Comparison of ENCODE assay signal across 7 mouse cellular contexts in the genomic region with DNA sequence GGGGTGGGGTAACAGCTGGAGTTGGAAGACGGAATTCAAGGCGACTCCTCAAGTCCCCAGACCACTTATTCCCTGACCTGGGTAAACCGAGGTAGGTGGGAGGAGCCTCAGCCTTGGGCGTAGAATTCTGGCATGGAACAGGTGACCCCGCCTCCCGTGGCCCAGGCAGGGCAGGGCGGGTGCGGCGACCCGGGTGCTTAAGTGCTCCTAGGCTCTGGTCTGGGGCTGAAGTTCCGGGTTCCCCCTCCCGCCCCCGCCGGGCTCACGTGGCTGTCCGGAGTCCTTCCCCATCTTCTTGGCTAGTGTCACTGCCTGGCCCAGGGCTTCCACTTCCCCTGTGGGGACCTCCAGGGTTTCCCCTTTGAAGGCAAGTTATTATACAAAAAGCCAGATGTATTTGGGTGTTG. TPM values are rescaled to one million over a fixed set of nuclear protein-coding genes. Genes with fewer than 3 reads are reported as not detected.
DNase-seq lines count a peak whose midpoint lies in the region; ATAC-seq and TF ChIP-seq lines count a peak whose summit lies in the region.

No protein-coding gene starts in this region.

- TF ChIP-seq RAD21 in CH12.LX (IDR thresholded peaks at IDR 0.05; ENCODE audit: low read depth, low read length), result no peak

- no peaks in the 10 kb centered on the region for H3K9me3 ChIP-seq in CH12.LX (replicated peaks; ENCODE audit: low read length)
- no peaks in the 10 kb centered on the region for H3K9me3 ChIP-seq in intestine, embryonic 16.5 days (ENCODE audit: control insufficient read depth, low read length)
- no peaks in the 10 kb centered on the region for H3K9me3 ChIP-seq in forebrain, embryonic 16.5 days (ENCODE audit: control insufficient read depth, low read length)

- DNase-seq in B cell, adult 2 months, result peak; percentile 93 to 95
- DNase-seq in CH12.LX (ENCODE audit: extremely low read depth), result peak; percentile 84
- DNase-seq in gastrocnemius, adult 18-20 months (ENCODE audit: low spot score), result peak; percentile 58
- DNase-seq in lung, adult 18-20 months, result peak; percentile 91 to 92
- DNase-seq in spleen, postnatal 14 days (ENCODE audit: low spot score in 2 of 2), result peak; percentile 73 to 78

- H3K4me1 ChIP-seq in CH12.LX (ENCODE audit: control insufficient read depth in 1 of 2, insufficient read depth in 2 of 2), result peaks cover 10 to 37% of the 10 kb centered on the region in 2 experiments
- H3K4me1 ChIP-seq in intestine, embryonic 16.5 days (ENCODE audit: control insufficient read depth, insufficient read depth, low read length), result peaks cover 12% of the 10 kb centered on the region
- H3K4me1 ChIP-seq in forebrain, embryonic 16.5 days (replicated peaks; ENCODE audit: control insufficient read depth, insufficient read depth, low read length), result peaks cover 27% of the 10 kb centered on the region

- H3K27me3 ChIP-seq in CH12.LX (replicated peaks), result no peaks in the 10 kb centered on the region
- no peaks in the 10 kb centered on the region for H3K27me3 ChIP-seq in intestine, embryonic 16.5 days (replicated peaks; ENCODE audit: control insufficient read depth, insufficient read depth, low read length)
- peaks cover 39% of the 10 kb centered on the region for H3K27me3 ChIP-seq in forebrain, embryonic 16.5 days (replicated peaks; ENCODE audit: control insufficient read depth, insufficient read depth, low read length)

- TF ChIP-seq POLR2A in CH12.LX (IDR thresholded peaks at IDR 0.05; ENCODE audit: low read depth, low read length), result peak; percentile 63

- H3K36me3 ChIP-seq in CH12.LX (replicated peaks in 1 of 2; ENCODE audit: control insufficient read depth in 1 of 2, insufficient read depth in 1 of 2, low read length in 1 of 2), result peaks cover 0 to 1% of the 10 kb centered on the region in 2 experiments
- no peaks in the 10 kb centered on the region for H3K36me3 ChIP-seq in intestine, embryonic 16.5 days (ENCODE audit: control insufficient read depth, insufficient read depth, low read length)
- no peaks in the 10 kb centered on the region for H3K36me3 ChIP-seq in forebrain, embryonic 16.5 days (ENCODE audit: control insufficient read depth, insufficient read depth)

- peak overlapping the region; percentile 93 for H3K4me2 ChIP-seq in CH12.LX (ENCODE audit: insufficient read depth, low read depth, poor library complexity, severe bottlenecking)
- H3K4me2 ChIP-seq in intestine, embryonic 16.5 days (ENCODE audit: low read depth, low read length), result peak overlapping the region; percentile 91
- H3K4me2 ChIP-seq in forebrain, embryonic 16.5 days (ENCODE audit: low read length), result no peak overlapping the region

- peaks cover 13% of the 10 kb centered on the region for H3K79me2 ChIP-seq in CH12.LX (replicated peaks; ENCODE audit: control insufficient read depth, extremely low read depth, insufficient read depth, poor library complexity, severe bottlenecking)

- ATAC-seq in intestine, embryonic 16.5 days, result peak; percentile 3; the same call in 1 of the 2 replicates
- no peak for ATAC-seq in forebrain, embryonic 16.5 days

- no peak for TF ChIP-seq EP300 in CH12.LX (IDR thresholded peaks at IDR 0.05; ENCODE audit: low read length)

- peak overlapping the region; percentile 14 to 87 (median 64) for H3K4me3 ChIP-seq in CH12.LX (replicated peaks in 1 of 3; ENCODE audit: low read depth in 2 of 3, low read length in 2 of 3, poor library complexity in 1 of 3)
- H3K4me3 ChIP-seq in intestine, embryonic 16.5 days (ENCODE audit: low read length), result peak overlapping the region; percentile 90
- H3K4me3 ChIP-seq in forebrain, embryonic 16.5 days (replicated peaks; ENCODE audit: low read length), result no peak overlapping the region

- WGBS in intestine, embryonic 16.5 days, result 3% methylated on average over 16 of the region's 16 CpGs
- WGBS in forebrain, embryonic 16.5 days, result 1% methylated on average over 16 of the region's 16 CpGs

- no peak for TF ChIP-seq CTCF in CH12.LX (conservative IDR thresholded peaks at IDR 0.05 in 1 of 2, IDR thresholded peaks at IDR 0.05 in 1 of 2; ENCODE audit: low read depth in 2 of 2, low read length in 2 of 2)

- dilution Hi-C loops in CH12.LX (cut with MboI; ENCODE audit: extremely low pct_ligation_motif_present, extremely low pct_unique_long_range_greater_than_20kb, low sequenced_read_pairs), result no loop called here

- in situ Hi-C loops in CH12.LX (cut with MboI; ENCODE audit: low pct_ligation_motif_present, low pct_unique_long_range_greater_than_20kb, low sequenced_read_pairs), result no loop called here

- H3K27ac ChIP-seq in CH12.LX (ENCODE audit: insufficient read depth, low read depth), result no peak overlapping the region
- peak overlapping the region; percentile 99 for H3K27ac ChIP-seq in intestine, embryonic 16.5 days (ENCODE audit: low read length)
- no peak overlapping the region for H3K27ac ChIP-seq in forebrain, embryonic 16.5 days (ENCODE audit: low read length)

- H3K9ac ChIP-seq in CH12.LX (ENCODE audit: insufficient read depth, low read depth), result peak overlapping the region; percentile 100; the same call in 1 of the 2 replicates
- no peak overlapping the region for H3K9ac ChIP-seq in intestine, embryonic 16.5 days (ENCODE audit: low read depth, low read length)
- no peak overlapping the region for H3K9ac ChIP-seq in forebrain, embryonic 16.5 days (replicated peaks; ENCODE audit: low read depth, low read length)

TF ChIP-seq in CH12.LX, 34 proteins besides CTCF, POLR2A, EP300 and RAD21 (continues in another document):
- TF ChIP-seq TBP (conservative IDR thresholded peaks at IDR 0.05; ENCODE audit: low read depth, low read length) (0 out of 2 replicates have a peak, but pooled peaks have one; percentile 28), MAX (IDR thresholded peaks at IDR 0.05; ENCODE audit: low read length) (peak; percentile 35; the same call in 1 of the 2 replicates), RCOR1 (conservative IDR thresholded peaks at IDR 0.05; ENCODE audit: low read depth, low read length) (no peak), MYC (IDR thresholded peaks at IDR 0.05; ENCODE audit: low read depth, low read length) (peak; percentile 58; the same call in 1 of the 2 replicates), ELF1 (IDR thresholded peaks at IDR 0.05; ENCODE audit: low read depth, low read length) (peak; percentile 95), POLR2AphosphoS2 (IDR thresholded peaks at IDR 0.05; ENCODE audit: low read depth, low read length) (no peak), MAZ (IDR thresholded peaks at IDR 0.05; ENCODE audit: low read depth, low read length) (peak; percentile 83), USF1 (IDR thresholded peaks at IDR 0.05; ENCODE audit: low read depth, low read length) (peak; percentile 82), MXI1 (IDR thresholded peaks at IDR 0.05; ENCODE audit: low read depth, low read length) (peak; percentile 85), E2F4 (IDR thresholded peaks at IDR 0.05; ENCODE audit: insufficient replicate concordance, low read depth, low read length) (no peak), SIN3A (IDR thresholded peaks at IDR 0.05; ENCODE audit: low read length) (no peak; the same call in 1 of the 2 replicates), ZC3H11A (IDR thresholded peaks at IDR 0.05; ENCODE audit: low read depth, low read length) (no peak), HCFC1 (IDR thresholded peaks at IDR 0.05; ENCODE audit: low read depth, low read length) (peak; percentile 46), ZNF384 (IDR thresholded peaks at IDR 0.05; ENCODE audit: low read depth, low read length) (no peak), TCF12 (IDR thresholded peaks at IDR 0.05; ENCODE audit: low read depth, low read length) (peak; percentile 48), IRF4 (IDR thresholded peaks at IDR 0.05; ENCODE audit: low read depth, low read length) (peak; percentile 61), ETS1 (conservative IDR thresholded peaks at IDR 0.05; ENCODE audit: low read depth, low read length) (peak; percentile 86)

RNA-seq across cellular contexts. Expression of a gene that starts 0.8 kb away (rescaled TPM):
- total RNA-seq in CH12.LX (2012; rRNA removed) (15.3 and 18.2 TPM in 2 replicates), CH12.LX (2014; rRNA removed) (3.0 TPM in 2 replicates)
- 20.1 and 21.3 TPM in 2 replicates for polyA plus RNA-seq in CH12.LX (2012; ENCODE audit: insufficient read length, low read depth)
- total RNA-seq in gastrocnemius, adult 18-20 months (2021), result 10 to 100 TPM; 22.1 to 24.5 TPM
- polyA plus RNA-seq in intestine, embryonic 16.5 days (2015; fragmentation: Nextera tagmentation; extraction: Ambion mirVana), result 46.2 and 47.4 TPM in 2 replicates
- polyA plus RNA-seq in forebrain, embryonic 16.5 days (2015; fragmentation: Nextera tagmentation; extraction: Ambion mirVana), result 11.6 and 11.8 TPM in 2 replicates

RNA-seq across cellular contexts. Expression of a gene that starts 28.5 kb away (rescaled TPM):
- total RNA-seq in CH12.LX (2012; rRNA removed) (127 and 146 TPM in 2 replicates), CH12.LX (2014; rRNA removed) (67.2 and 79.2 TPM in 2 replicates)
- polyA plus RNA-seq in CH12.LX (2012; ENCODE audit: insufficient read length, low read depth), result 120 and 130 TPM in 2 replicates
- total RNA-seq in gastrocnemius, adult 18-20 months (2021), result 100 to 1,000 TPM; 173 to 189 TPM
- 214 and 225 TPM in 2 replicates for polyA plus RNA-seq in intestine, embryonic 16.5 days (2015; fragmentation: Nextera tagmentation; extraction: Ambion mirVana)
- 210 and 213 TPM in 2 replicates for polyA plus RNA-seq in forebrain, embryonic 16.5 days (2015; fragmentation: Nextera tagmentation; extraction: Ambion mirVana)

RNA-seq across cellular contexts. Expression of a gene that starts 33.5 kb away (rescaled TPM):
- total RNA-seq in CH12.LX (2012; rRNA removed) (24.3 and 26.6 TPM in 2 replicates), CH12.LX (2014; rRNA removed) (13.6 and 15.3 TPM in 2 replicates)
- 26.5 and 33.5 TPM in 2 replicates for polyA plus RNA-seq in CH12.LX (2012; ENCODE audit: insufficient read length, low read depth)
- total RNA-seq in gastrocnemius, adult 18-20 months (2021), result 10 to 100 TPM; 15.3 to 17.1 TPM
- 52.5 and 54.4 TPM in 2 replicates for polyA plus RNA-seq in intestine, embryonic 16.5 days (2015; fragmentation: Nextera tagmentation; extraction: Ambion mirVana)
- polyA plus RNA-seq in forebrain, embryonic 16.5 days (2015; fragmentation: Nextera tagmentation; extraction: Ambion mirVana), result 48.5 and 62.7 TPM in 2 replicates

RNA-seq across cellular contexts. Expression of a gene that starts 35.5 kb away (rescaled TPM):
- total RNA-seq in CH12.LX (2012; rRNA removed) (not detected in 2 replicates), CH12.LX (2014; rRNA removed) (not detected in 2 replicates)
- 0.13 TPM in 1 of 2 replicates, not detected in the other for polyA plus RNA-seq in CH12.LX (2012; ENCODE audit: insufficient read length, low read depth)
- total RNA-seq in gastrocnemius, adult 18-20 months (2021), result under 1 TPM in 1 of 2 experiments, not detected in 1; 0.09 TPM
- polyA plus RNA-seq in intestine, embryonic 16.5 days (2015; fragmentation: Nextera tagmentation; extraction: Ambion mirVana), result 123 and 180 TPM in 2 replicates
- 0.17 and 0.66 TPM in 2 replicates for polyA plus RNA-seq in forebrain, embryonic 16.5 days (2015; fragmentation: Nextera tagmentation; extraction: Ambion mirVana)

RNA-seq across cellular contexts. Expression of a gene that starts 42.2 kb away (rescaled TPM):
- 3,382 and 4,660 TPM in 2 replicates for total RNA-seq in CH12.LX (2012; rRNA removed)
- total RNA-seq in CH12.LX (2014; rRNA removed), result 1,528 and 1,752 TPM in 2 replicates
- polyA plus RNA-seq in CH12.LX (2012; ENCODE audit: insufficient read length, low read depth), result 2,532 and 2,649 TPM in 2 replicates
- total RNA-seq in gastrocnemius, adult 18-20 months (2021), result 1,000 to 10,000 TPM; 1,320 to 1,335 TPM
- 526 and 531 TPM in 2 replicates for polyA plus RNA-seq in intestine, embryonic 16.5 days (2015; fragmentation: Nextera tagmentation; extraction: Ambion mirVana)
- polyA plus RNA-seq in forebrain, embryonic 16.5 days (2015; fragmentation: Nextera tagmentation; extraction: Ambion mirVana), result 652 and 674 TPM in 2 replicates
